Mouse (Mus musculus) skeletal muscle tissue, adult 2 months (tissue): Measurements from ENCODE around the gene Aspscr1.

Experiments
- DNase-seq: peaks from one replicate; pipeline ENCODE4 v3.0.0-alpha.2; 2012; ENCODE audit warnings: low read depth, low spot score

Aspscr1 gene

GRCm38 (mm10) chr11:120682683-120683082, 9.9 kb downstream of the Aspscr1 start:
- DNase-seq, result no peak

DNA sequence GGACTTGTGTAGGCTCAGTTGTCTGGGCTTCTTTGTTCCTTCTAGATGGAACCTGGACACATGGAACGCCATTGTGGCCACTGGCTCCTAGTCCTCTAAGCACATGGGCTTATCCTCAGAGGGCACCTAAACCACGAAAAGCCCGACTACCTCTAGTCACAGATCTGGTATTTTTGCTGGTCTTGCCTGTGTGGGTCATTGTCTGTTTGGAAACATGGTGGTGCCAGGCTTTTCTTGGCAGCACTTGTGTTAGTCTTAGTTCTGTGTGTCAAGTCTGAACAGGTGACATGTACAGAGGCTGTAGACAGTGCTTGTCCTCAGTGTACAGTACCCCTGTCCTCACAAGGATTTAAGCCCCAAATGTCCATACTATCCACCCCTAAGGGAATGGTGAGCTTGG, 10.8 kb downstream of the Aspscr1 start:
- no peak for DNase-seq

DNA sequence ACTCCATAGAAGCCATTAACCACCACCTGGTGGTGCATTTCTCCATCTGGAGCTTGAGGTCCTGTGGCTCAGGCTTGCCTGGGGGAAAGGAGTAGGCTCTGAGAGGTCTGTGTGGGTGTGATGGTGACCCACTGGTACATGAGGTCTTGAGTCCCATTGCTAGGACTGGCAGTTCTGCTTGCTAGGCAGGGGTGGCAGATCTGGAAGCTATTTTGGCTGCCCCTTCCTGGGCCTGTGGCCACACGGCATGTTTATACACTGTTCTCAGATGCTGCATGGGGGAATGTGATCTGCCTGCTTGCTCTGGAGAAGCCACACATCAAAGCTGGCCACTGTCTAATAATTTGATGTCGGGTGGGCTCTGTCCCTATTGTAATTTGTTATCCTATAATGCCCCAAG, 11.3 kb downstream of the Aspscr1 start:
- peak; percentile 46 for DNase-seq

DNA sequence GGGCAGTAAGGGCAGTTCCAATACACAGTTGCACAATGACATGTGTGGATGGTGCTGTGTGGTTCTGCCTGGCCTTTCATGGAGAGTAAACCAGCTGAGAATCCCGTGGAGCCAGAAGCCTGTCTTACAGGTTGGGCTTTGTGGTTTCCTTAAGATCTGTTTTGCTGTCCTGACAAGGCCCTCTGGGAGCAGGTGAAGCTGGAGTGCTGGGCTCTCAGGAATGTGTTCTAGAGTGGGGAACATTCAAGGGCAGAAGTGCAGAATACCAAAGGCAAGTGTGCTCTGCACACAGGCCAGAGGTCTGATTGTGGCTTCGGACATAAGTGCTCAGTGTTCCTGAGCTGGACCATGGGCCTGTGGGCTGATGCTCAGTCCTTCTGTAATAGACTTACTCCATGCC, 11.9 kb downstream of the Aspscr1 start:
- DNase-seq, result no peak

DNA sequence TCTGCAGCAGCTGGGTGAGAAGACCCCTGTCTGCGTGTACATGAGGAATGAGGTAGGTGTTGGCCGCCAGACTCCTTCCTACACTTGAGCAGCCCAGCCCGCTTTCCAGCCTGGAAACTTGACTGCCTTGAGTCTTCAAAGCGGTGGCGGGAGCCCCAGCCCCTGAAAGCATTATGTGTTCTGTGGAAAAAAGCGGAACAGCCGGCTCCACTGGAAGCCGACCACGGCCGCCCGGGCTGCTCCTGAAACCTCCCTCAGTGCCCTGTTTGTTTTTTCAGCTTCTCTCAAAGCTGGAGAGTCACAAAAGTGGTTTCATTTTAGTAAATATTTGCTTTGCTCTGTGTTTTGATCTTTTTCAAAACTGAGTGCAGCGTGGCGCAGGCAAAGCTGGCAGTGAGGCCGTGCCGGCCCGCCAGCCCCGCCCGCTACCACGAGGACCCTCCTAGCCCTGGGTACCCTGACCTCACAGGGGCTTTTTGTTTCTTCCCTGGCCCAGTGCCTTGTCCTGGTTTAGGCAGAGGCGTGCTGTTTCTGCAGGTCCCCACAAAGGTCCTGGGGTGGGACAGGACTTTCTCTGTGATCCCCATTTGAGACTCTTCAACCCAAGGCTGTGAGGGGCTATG, 14.0 kb downstream of the Aspscr1 start:
- DNase-seq, result no peak

GRCm38 (mm10) chr11:120689365-120689764, 16.6 kb downstream of the Aspscr1 start:
- DNase-seq, result no peak

- no peak for DNase-seq
Observed at GRCm38 (mm10) chr11:120692471-120693011, 19.8 kb downstream of the Aspscr1 start.

DNA sequence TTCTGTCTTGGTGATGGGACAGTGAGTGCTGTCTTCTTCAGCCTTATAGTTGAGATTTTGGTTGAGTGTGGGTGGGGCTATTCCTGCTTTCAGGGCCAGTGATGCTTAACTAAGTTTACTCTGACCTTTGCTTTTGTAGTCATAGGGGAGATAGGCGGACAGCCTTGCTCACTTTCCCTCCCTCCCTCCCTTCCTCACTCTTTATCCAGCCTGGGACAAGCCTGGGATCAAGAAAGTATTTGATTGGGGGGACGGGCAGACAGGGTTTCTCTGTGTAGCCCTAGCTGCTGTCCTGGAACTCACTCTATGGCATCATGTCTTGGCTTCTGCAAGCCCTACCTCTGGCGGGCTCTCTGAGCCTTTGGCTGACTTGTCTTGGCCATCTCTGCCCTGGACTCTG, 20.7 kb downstream of the Aspscr1 start:
- no peak for DNase-seq

GRCm38 (mm10) chr11:120695184-120695583, 22.4 kb downstream of the Aspscr1 start:
- DNase-seq, result no peak

DNA sequence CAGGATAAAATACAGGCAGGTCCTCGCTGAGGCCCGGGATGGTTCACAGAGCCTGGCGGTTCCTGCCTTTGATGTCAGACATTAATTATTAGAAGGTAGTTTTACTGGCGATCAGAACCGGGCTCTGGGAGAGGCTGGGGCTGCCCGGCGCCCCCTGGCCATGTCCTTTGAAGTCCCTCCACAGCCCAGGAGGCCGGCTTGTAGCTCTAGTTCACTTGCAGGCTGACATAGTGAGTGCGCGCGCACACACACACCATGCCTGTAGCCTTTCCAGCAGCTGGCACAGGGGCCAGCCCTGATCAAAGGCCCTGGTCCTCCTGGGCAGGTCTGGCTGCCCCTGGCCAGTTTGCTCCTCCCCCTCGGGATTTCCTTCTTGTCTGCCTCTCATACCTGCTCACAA, 22.9 kb downstream of the Aspscr1 start:
- DNase-seq, result no peak

GRCm38 (mm10) chr11:120696568-120696967, 23.8 kb downstream of the Aspscr1 start:
- DNase-seq, result no peak

- DNase-seq, result peak; percentile 85
Observed at GRCm38 (mm10) chr11:120697741-120698140, 25.0 kb downstream of the Aspscr1 start.

DNA sequence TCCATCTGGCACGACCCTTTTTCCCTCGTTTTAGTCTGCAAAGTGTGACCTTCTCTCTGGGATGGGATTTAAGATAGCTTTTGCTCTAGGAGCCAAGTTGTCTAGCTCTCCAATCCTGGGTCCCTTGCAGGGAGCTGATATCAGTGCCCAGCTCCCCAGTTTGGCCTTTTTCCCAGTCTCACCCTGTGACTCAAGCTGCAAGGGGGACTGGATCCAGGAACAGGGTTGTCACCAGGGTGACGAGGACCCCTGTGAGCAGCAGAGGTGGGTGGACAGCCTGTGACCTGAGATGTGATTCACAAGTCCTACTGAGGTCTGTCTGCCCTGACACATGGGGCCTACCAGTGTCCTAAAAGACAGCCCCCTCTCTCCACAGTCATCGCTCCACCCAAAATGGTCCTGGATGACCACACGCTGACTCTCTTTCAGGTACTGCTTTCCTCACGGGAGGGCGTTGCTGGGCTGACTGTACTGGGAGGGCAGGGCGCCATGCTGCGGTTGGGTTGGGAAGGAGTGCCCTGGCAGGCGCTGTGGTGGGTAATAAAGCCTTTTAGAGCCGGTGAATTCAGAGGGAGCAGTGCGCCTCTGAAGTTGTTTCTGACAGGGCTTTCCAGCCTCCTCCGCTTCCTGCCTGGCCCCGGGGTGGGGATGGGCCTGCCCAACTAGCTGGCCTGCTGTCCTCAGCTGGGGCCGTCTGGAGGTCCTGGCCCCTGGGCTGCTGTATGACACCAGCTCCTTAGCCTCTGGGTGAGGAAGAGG, 31.1 kb downstream of the Aspscr1 start:
- no peak for DNase-seq

- no peak for DNase-seq
Observed at GRCm38 (mm10) chr11:120704486-120705325, 31.9 kb downstream of the Aspscr1 start.

- DNase-seq, result no peak
Observed at GRCm38 (mm10) chr11:120706120-120706519, 33.3 kb downstream of the Aspscr1 start.

- DNase-seq, result no peak
Observed at GRCm38 (mm10) chr11:120707225-120707624, 34.5 kb downstream of the Aspscr1 start.

DNA sequence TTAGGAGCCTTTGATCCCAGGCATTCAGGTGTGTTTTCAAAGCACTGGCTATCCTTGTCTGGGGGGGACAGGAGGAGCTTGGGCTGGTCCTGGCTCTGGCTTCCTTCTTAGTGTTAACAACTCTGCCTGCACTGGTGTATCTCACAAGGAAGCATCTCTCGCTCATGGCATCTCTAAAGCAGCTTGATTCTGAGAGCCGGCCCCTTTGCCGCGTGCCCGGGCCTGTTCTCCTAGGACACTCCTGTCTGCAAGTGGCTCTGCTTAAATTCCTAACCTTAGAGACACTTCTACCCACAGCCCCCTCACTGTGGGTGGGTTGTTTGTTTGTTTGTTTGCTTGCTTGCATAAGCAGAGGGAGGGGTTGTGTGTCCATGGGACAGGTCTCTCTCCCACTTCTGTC, 35.2 kb downstream of the Aspscr1 start:
- no peak for DNase-seq

- DNase-seq, result no peak
Observed at GRCm38 (mm10) chr11:120709551-120709950, 36.8 kb downstream of the Aspscr1 start.

DNA sequence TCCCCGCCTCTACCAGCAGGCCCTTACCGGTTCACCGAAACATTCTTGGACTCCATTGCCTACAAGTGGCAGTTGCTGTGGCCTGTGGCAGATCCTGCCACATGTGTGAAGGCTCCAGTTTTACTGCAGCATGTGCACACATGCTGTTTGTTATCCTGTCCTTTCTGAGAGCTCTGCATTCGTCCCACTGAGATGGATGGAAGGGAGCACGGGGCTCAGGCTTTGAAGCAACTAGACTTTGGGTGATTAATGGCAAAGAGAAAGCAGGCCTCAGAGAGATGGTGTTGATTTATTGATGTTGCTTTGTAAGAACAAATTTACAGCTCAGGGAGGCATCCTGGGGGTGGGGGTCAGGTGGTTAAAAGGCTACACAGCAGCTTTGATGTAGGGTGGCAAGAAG, 37.9 kb downstream of the Aspscr1 start:
- DNase-seq, result no peak

GRCm38 (mm10) chr11:120711980-120712604, 39.3 kb downstream of the Aspscr1 start:
- no peak for DNase-seq

- DNase-seq, result no peak
Observed at GRCm38 (mm10) chr11:120712771-120713568, 40.2 kb downstream of the Aspscr1 start.
